Mouse (Mus musculus): ENCODE data around the gene Ccdc173. TPM values are rescaled to one million over a fixed set of nuclear protein-coding genes. Genes with fewer than 3 reads are reported as not detected.

Ccdc173 gene
- polyA plus RNA-seq (2015; fragmentation: Nextera tagmentation; extraction: Ambion mirVana): 1.9 and 2.2 TPM in 2 replicates

DNA sequence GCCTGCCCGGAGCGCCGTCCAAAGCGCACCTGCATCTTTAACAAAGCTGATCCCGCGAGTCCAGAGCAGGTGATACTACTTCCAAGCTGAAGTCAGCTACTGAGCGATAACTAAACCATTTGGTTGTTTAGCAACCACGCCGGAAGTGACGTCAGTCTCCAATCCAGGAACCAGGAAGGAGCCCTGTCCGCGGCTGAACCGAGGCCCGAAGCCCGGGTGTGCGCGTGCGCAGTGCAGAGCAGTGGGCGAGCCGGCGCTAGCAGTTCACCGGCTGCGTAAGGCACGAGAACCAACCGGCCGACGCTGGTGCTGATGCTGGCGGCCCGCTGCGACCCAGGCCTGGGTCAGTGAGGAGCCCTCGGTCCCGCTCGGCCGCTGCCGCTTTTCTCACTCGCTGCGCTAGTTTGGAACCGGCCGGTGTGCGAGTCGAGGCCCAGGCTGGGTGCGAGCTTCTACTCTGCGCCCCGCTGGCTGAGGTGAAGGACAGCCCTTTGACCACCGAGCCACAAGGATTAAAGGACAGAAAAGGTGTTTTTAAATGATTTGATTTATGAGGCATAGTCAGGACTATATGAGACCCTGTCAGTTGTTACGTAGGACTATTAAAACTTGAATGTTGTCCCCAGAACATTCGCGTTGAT lies at the start of gene Ccdc173, which contains the start of gene Phospho2:
Gene Ccdc173, minus strand, starts transcription at position 147 of the 641 bp plus-strand sequence.
Gene Phospho2, plus strand, starts transcription at position 195 of the 641 bp plus-strand sequence.
- H3K4me3 ChIP-seq (replicated peaks): peak within 1 kb of the TSS; percentile 72
- peak within 1 kb of the TSS; percentile 72 for H3K9ac ChIP-seq (replicated peaks)
- H3K9me3 ChIP-seq (replicated peaks): no peaks in the 10 kb centered on the region
- peaks cover 20% of the 10 kb centered on the region for H3K4me1 ChIP-seq
- peak within 1 kb of the TSS; percentile 89 for H3K4me2 ChIP-seq
- ATAC-seq (ENCODE audit: low FRiP score): peak; percentile 98
- peak within 1 kb of the TSS; percentile 88 for H3K27ac ChIP-seq (replicated peaks)
- no peaks in the 10 kb centered on the region for H3K27me3 ChIP-seq (replicated peaks)
- 2% methylated on average over 48 of the region's 48 CpGs for WGBS
- H3K36me3 ChIP-seq: peaks cover 25% of the 10 kb centered on the region

DNA sequence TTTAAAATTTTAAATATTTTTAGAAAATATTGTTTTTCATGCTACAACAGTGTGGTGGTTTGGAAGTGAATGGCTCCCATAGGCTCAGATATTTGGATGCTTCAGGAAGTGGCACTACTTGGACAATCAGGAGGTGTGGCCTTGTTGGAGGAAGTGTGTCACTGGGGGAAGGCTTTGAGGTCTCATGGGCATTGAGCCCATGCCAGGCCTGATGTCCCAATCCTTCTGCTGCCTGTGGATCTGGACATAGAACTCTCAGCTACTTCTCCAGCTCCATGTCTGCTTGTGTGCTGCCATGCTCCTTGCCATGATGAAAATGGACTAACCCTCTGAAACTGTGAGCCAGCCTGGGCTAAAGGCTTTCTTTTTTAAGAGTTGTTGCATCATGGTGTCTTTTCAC lies 49.3 kb upstream of the Ccdc173 start:
- Histone ChIP-seq H3K27ac (replicated peaks) (no peak overlapping the region), H3K9me3 (replicated peaks) (no peaks in the 10 kb centered on the region), H3K4me2 (no peak overlapping the region), H3K27me3 (replicated peaks) (no peaks in the 10 kb centered on the region), H3K4me3 (replicated peaks) (no peak overlapping the region), H3K36me3 (peaks cover 26% of the 10 kb centered on the region), H3K4me1 (no peaks in the 10 kb centered on the region), H3K9ac (replicated peaks) (no peak overlapping the region)
- ATAC-seq (ENCODE audit: low FRiP score): no peak

DNA sequence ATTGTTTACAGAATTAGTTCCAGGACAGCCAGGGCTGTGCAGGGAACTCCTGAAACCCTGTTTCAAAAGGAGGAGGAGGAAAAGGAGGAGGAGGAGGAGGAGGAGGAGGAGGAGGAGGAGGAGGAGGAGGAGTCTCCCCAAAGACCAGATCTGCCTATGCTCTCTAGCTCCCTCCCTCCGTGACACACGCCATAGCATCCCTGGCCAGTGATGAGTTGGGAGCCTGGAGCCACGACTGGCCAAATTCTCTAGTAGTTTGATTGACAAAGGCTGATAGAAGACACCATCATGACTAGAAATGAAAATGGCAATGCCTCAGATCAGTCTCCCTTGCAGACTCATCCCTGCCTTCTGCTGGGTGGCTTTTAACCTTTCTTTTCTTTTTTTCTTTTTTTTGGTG lies 48.6 kb upstream of the Ccdc173 start:
- ATAC-seq (ENCODE audit: low FRiP score): no peak
- no peak overlapping the region for H3K4me2 ChIP-seq
- 51% methylated on average over 3 of the region's 3 CpGs for WGBS

DNA sequence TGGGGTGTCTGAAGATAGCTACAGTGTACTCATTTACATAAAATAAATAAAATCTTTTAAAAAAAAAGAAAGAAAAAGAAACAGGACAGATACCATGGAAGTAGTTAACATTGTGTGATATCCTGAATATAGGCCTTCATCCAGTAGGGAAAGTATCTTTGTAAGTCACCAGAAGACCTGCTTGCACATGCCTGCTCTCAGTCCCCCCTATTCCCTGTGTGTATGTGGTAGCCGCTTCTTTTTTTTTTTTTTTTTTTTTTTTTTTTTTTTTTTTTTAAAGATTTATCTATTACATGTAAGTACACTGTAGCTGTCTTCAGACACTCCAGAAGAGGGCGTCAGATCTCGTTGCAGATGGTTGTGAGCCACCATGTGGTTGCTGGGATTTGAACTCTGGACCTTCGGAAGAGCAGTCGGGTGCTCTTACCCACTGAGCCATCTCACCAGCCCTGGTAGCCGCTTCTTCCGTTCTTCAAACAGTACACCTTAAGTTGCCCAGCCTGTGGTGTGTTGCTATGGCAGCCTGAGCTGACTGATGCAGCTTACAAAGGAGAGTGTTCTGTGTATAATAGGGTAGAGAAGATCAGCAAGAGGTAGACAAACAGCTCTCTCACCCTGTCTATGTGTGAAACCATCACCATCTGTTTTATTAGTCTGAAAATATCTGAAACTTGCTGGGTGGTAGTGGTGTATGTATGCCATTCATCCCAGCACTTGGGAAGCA lies 48.0 kb upstream of the Ccdc173 start:
- H3K27ac ChIP-seq (replicated peaks): no peak overlapping the region
- H3K4me3 ChIP-seq (replicated peaks): no peak overlapping the region
- no peaks in the 10 kb centered on the region for H3K9me3 ChIP-seq (replicated peaks)
- H3K4me2 ChIP-seq: no peak overlapping the region
- 71% methylated on average over 7 of the region's 7 CpGs for WGBS
- H3K4me1 ChIP-seq: no peaks in the 10 kb centered on the region
- peaks cover 39% of the 10 kb centered on the region for H3K36me3 ChIP-seq
- ATAC-seq (ENCODE audit: low FRiP score): no peak
- H3K27me3 ChIP-seq (replicated peaks): no peaks in the 10 kb centered on the region
- H3K9ac ChIP-seq (replicated peaks): no peak overlapping the region

More for the DNA sequence above, 48.6 kb upstream of the Ccdc173 start:
- Histone ChIP-seq H3K27ac (replicated peaks) (no peak overlapping the region), H3K27me3 (replicated peaks) (no peaks in the 10 kb centered on the region), H3K9me3 (replicated peaks) (no peaks in the 10 kb centered on the region), H3K36me3 (peaks cover 33% of the 10 kb centered on the region), H3K4me1 (no peaks in the 10 kb centered on the region), H3K4me3 (replicated peaks) (no peak overlapping the region), H3K9ac (replicated peaks) (no peak overlapping the region)

- Histone ChIP-seq H3K9me3 (replicated peaks) (no peaks in the 10 kb centered on the region), H3K27me3 (replicated peaks) (no peaks in the 10 kb centered on the region), H3K9ac (replicated peaks) (no peak overlapping the region), H3K4me2 (no peak overlapping the region), H3K4me1 (peaks cover 20% of the 10 kb centered on the region), H3K36me3 (peaks cover 54% of the 10 kb centered on the region), H3K4me3 (replicated peaks) (no peak overlapping the region), H3K27ac (replicated peaks) (no peak overlapping the region)
- WGBS: 93% methylated on average over 8 of the region's 8 CpGs
- ATAC-seq (ENCODE audit: low FRiP score): no peak
These were observed 40.7 kb upstream of the Ccdc173 start for GRCm38 (mm10) chr2:69830116-69830515.

DNA sequence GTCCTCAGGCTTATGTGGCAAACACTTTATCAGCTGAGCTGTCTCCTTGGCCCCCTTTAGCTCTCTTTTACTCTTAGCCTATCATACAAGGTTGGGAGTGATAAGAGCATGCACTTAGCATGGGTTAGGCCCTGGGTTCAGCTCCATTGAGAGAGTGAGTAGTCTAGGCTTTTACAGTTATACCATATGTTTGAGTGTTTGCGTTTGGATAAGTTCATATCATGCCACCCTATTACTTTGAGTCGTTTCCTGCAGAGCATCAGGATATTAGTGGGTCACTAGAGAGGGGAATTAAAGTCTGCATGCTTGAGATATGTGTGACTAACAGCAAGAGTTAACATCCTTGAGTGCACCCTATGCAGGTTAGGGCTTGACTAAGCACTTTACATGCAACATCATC lies 40.3 kb upstream of the Ccdc173 start:
- no peak overlapping the region for H3K4me2 ChIP-seq
- H3K4me3 ChIP-seq (replicated peaks): no peak overlapping the region
- no peaks in the 10 kb centered on the region for H3K9me3 ChIP-seq (replicated peaks)
- WGBS: 96% methylated on average over 2 of the region's 2 CpGs
- H3K4me1 ChIP-seq: peaks cover 24% of the 10 kb centered on the region
- no peak overlapping the region for H3K9ac ChIP-seq (replicated peaks)
- peaks cover 51% of the 10 kb centered on the region for H3K36me3 ChIP-seq
- no peak for ATAC-seq (ENCODE audit: low FRiP score)
- H3K27me3 ChIP-seq (replicated peaks): no peaks in the 10 kb centered on the region
- H3K27ac ChIP-seq (replicated peaks): no peak overlapping the region

- peaks cover 38% of the 10 kb centered on the region for H3K36me3 ChIP-seq
- H3K27me3 ChIP-seq (replicated peaks): no peaks in the 10 kb centered on the region
- no peak for ATAC-seq (ENCODE audit: low FRiP score)
These were observed 38.7 kb upstream of the Ccdc173 start for GRCm38 (mm10) chr2:69828031-69828430.

GRCm38 (mm10) chr2:69826380-69826779 lies 37.0 kb upstream of the Ccdc173 start:
- Histone ChIP-seq H3K9me3 (replicated peaks) (no peaks in the 10 kb centered on the region), H3K36me3 (peaks cover 28% of the 10 kb centered on the region), H3K4me1 (peaks cover 45% of the 10 kb centered on the region), H3K27ac (replicated peaks) (peak overlapping the region; percentile 49), H3K4me2 (peak overlapping the region; percentile 9; the same call in 1 of the 2 replicates), H3K4me3 (replicated peaks) (no peak overlapping the region), H3K27me3 (replicated peaks) (no peaks in the 10 kb centered on the region), H3K9ac (replicated peaks) (no peak overlapping the region)
- no peak for ATAC-seq (ENCODE audit: low FRiP score)
- WGBS: 53% methylated on average over 2 of the region's 2 CpGs

More at GRCm38 (mm10) chr2:69828031-69828430, 38.7 kb upstream of the Ccdc173 start:
- Histone ChIP-seq H3K9me3 (replicated peaks) (no peaks in the 10 kb centered on the region), H3K27ac (replicated peaks) (no peak overlapping the region), H3K9ac (replicated peaks) (no peak overlapping the region), H3K4me1 (peaks cover 35% of the 10 kb centered on the region), H3K4me2 (no peak overlapping the region), H3K4me3 (replicated peaks) (no peak overlapping the region)
- 53% methylated on average over 7 of the region's 7 CpGs for whole genome bisulfite sequencing

GRCm38 (mm10) chr2:69825898-69826297 lies 36.5 kb upstream of the Ccdc173 start:
- Histone ChIP-seq H3K27me3 (replicated peaks) (no peaks in the 10 kb centered on the region), H3K9me3 (replicated peaks) (no peaks in the 10 kb centered on the region), H3K4me2 (no peak overlapping the region), H3K9ac (replicated peaks) (no peak overlapping the region), H3K4me3 (replicated peaks) (no peak overlapping the region), H3K27ac (replicated peaks) (peak overlapping the region; percentile 49), H3K36me3 (peaks cover 23% of the 10 kb centered on the region), H3K4me1 (peaks cover 45% of the 10 kb centered on the region)
- ATAC-seq (ENCODE audit: low FRiP score): no peak
- 79% methylated on average over 10 of the region's 10 CpGs for WGBS

GRCm38 (mm10) chr2:69823129-69823677 lies 33.8 kb upstream of the Ccdc173 start:
- no peaks in the 10 kb centered on the region for H3K27me3 ChIP-seq (replicated peaks)
- peaks cover 43% of the 10 kb centered on the region for H3K4me1 ChIP-seq
- peaks cover 9% of the 10 kb centered on the region; the same call in 1 of the 2 replicates for H3K36me3 ChIP-seq
- H3K4me2 ChIP-seq: peak overlapping the region; percentile 78
- peak; percentile 86 for ATAC-seq (ENCODE audit: low FRiP score)
- WGBS: 2% methylated on average over 44 of the region's 45 CpGs
- no peaks in the 10 kb centered on the region for H3K9me3 ChIP-seq (replicated peaks)
- peak overlapping the region; percentile 82 for H3K4me3 ChIP-seq (replicated peaks)
- peak overlapping the region; percentile 96 for H3K27ac ChIP-seq (replicated peaks)
- peak overlapping the region; percentile 88 for H3K9ac ChIP-seq (replicated peaks)

GRCm38 (mm10) chr2:69822361-69823128 lies 33.2 kb upstream of the Ccdc173 start:
- Histone ChIP-seq H3K4me3 (replicated peaks) (peak overlapping the region; percentile 82), H3K27ac (replicated peaks) (peak overlapping the region; percentile 96), H3K27me3 (replicated peaks) (no peaks in the 10 kb centered on the region), H3K9ac (replicated peaks) (peak overlapping the region; percentile 88), H3K9me3 (replicated peaks) (no peaks in the 10 kb centered on the region), H3K4me1 (peaks cover 41% of the 10 kb centered on the region), H3K4me2 (peak overlapping the region; percentile 78), H3K36me3 (peaks cover 9% of the 10 kb centered on the region; the same call in 1 of the 2 replicates)
- under 1% methylated on average over 75 of the region's 80 CpGs for WGBS
- ATAC-seq (ENCODE audit: low FRiP score): peak; percentile 73
